Mouse (Mus musculus): ENCODE results near the gene Tamm41.

DNA sequence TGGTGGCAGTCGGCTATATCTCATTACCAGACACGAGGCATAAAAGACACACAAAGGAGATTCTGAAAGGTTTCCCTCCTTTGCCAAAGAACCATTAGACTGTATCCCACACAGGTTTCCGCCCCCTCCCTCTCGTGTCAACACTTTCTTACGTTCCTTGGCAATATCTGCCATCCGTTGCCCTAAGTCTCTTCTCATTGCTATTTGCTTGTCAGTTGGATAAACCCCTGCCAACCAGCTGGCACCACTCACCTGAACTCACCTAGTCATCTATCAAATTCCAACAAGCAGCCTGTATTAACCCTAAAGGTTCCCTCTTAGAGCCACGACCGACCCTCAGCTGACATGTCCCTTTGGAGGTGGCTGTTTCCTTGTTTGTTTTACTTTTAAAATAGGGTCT is 72.3 kb downstream of the Tamm41 start:
- no peak for TF ChIP-seq CTCF (IDR thresholded peaks at IDR 0.05; ENCODE audit: low read depth)
- no peak for TF ChIP-seq EP300 (IDR thresholded peaks at IDR 0.05; ENCODE audit: low read depth)
